Mouse (Mus musculus): ENCODE results near the gene Ccdc149. TPM values are rescaled to one million over a fixed set of nuclear protein-coding genes. Genes with fewer than 3 reads are reported as not detected.
A peak's percentile ranks its signal among the peaks of the same experiment; 100 is the strongest.

The Ccdc149 gene
- polyA plus RNA-seq, 1 experiment from 2014 or later, result 2.8 TPM

- no peak for ATAC-seq
- H3K27ac ChIP-seq (ENCODE audit: low read length), result no peak overlapping the region
- H3K4me2 ChIP-seq (ENCODE audit: low read depth, low read length), result no peak overlapping the region
- H3K36me3 ChIP-seq (ENCODE audit: control insufficient read depth, insufficient read depth, low read length), result no peaks in the 10 kb centered on the region
- H3K9me3 ChIP-seq (ENCODE audit: control insufficient read depth, low read length), result no peaks in the 10 kb centered on the region
- H3K27me3 ChIP-seq (replicated peaks; ENCODE audit: control insufficient read depth, insufficient read depth, low read length), result no peaks in the 10 kb centered on the region
- H3K4me3 ChIP-seq (ENCODE audit: low read length), result no peak overlapping the region
- WGBS, result 84% methylated on average over 6 of the region's 6 CpGs
- H3K4me1 ChIP-seq (ENCODE audit: control insufficient read depth, insufficient read depth, low read length), result no peaks in the 10 kb centered on the region
- no peak overlapping the region for H3K9ac ChIP-seq (ENCODE audit: low read depth, low read length)
Observed at GRCm38 (mm10) chr5:52491496-52491895, 20.2 kb upstream of the Ccdc149 start.

- H3K27me3 ChIP-seq (replicated peaks; ENCODE audit: control insufficient read depth, insufficient read depth, low read length), result no peaks in the 10 kb centered on the region
- H3K4me1 ChIP-seq (ENCODE audit: control insufficient read depth, insufficient read depth, low read length), result no peaks in the 10 kb centered on the region
- no peak overlapping the region for H3K4me3 ChIP-seq (ENCODE audit: low read length)
- no peaks in the 10 kb centered on the region for H3K36me3 ChIP-seq (ENCODE audit: control insufficient read depth, insufficient read depth, low read length)
- H3K27ac ChIP-seq (ENCODE audit: low read length), result no peak overlapping the region
- no peaks in the 10 kb centered on the region for H3K9me3 ChIP-seq (ENCODE audit: control insufficient read depth, low read length)
- H3K4me2 ChIP-seq (ENCODE audit: low read depth, low read length), result no peak overlapping the region
- H3K9ac ChIP-seq (ENCODE audit: low read depth, low read length), result no peak overlapping the region
- no peak for ATAC-seq
- WGBS, result 66% methylated on average over 13 of the region's 13 CpGs
Observed at GRCm38 (mm10) chr5:52487559-52488430, 16.5 kb upstream of the Ccdc149 start.

- peak; percentile 15; the same call in 1 of the 2 replicates for ATAC-seq
- H3K4me1 ChIP-seq (ENCODE audit: control insufficient read depth, insufficient read depth, low read length), result peaks cover 6% of the 10 kb centered on the region; the same call in 1 of the 2 replicates
- 8% methylated on average over 7 of the region's 7 CpGs for WGBS
- peak overlapping the region; percentile 81 for H3K4me2 ChIP-seq (ENCODE audit: low read depth, low read length)
- H3K4me3 ChIP-seq (ENCODE audit: low read length), result peak overlapping the region; percentile 51
- no peaks in the 10 kb centered on the region for H3K27me3 ChIP-seq (replicated peaks; ENCODE audit: control insufficient read depth, insufficient read depth, low read length)
- H3K27ac ChIP-seq (ENCODE audit: low read length), result peak overlapping the region; percentile 81
- peaks cover 4% of the 10 kb centered on the region; the same call in 1 of the 2 replicates for H3K9me3 ChIP-seq (ENCODE audit: control insufficient read depth, low read length)
- H3K9ac ChIP-seq (ENCODE audit: low read depth, low read length), result peak overlapping the region; percentile 74
- no peaks in the 10 kb centered on the region for H3K36me3 ChIP-seq (ENCODE audit: control insufficient read depth, insufficient read depth, low read length)
Observed at GRCm38 (mm10) chr5:52476826-52477225, 5.5 kb upstream of the Ccdc149 start.

DNA sequence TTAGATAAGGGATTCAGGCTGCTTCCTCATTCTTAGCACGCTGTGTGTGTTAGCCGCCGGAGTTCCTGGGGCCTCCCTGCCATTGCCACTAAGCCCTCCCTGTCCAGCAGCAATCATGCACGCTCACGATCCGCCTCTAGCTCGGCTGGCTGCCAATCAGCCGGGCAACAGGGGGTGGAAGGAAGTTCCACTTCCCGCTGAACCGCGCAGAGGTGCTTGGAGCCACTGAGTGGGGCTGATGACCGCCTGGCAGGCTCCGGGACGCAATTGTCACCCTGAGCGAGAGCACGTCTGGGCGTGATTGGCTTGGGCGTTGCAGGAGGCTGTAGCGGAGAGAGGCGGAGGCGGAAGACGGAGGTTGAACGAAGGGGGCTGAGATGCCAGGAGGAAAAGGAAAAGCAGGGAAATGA, 5.0 kb upstream of the Ccdc149 start:
- Histone ChIP-seq H3K36me3 (ENCODE audit: control insufficient read depth, insufficient read depth, low read length) (no peaks in the 10 kb centered on the region), H3K9me3 (ENCODE audit: control insufficient read depth, low read length) (peaks cover 4% of the 10 kb centered on the region; the same call in 1 of the 2 replicates), H3K4me1 (ENCODE audit: control insufficient read depth, insufficient read depth, low read length) (peaks cover 6% of the 10 kb centered on the region; the same call in 1 of the 2 replicates), H3K4me3 (ENCODE audit: low read length) (peak overlapping the region; percentile 51), H3K27ac (ENCODE audit: low read length) (peak overlapping the region; percentile 81), H3K4me2 (ENCODE audit: low read depth, low read length) (peak overlapping the region; percentile 81), H3K9ac (ENCODE audit: low read depth, low read length) (peak overlapping the region; percentile 74), H3K27me3 (replicated peaks; ENCODE audit: control insufficient read depth, insufficient read depth, low read length) (no peaks in the 10 kb centered on the region)
- under 1% methylated on average over 23 of the region's 23 CpGs for WGBS
- ATAC-seq, result peak; percentile 97

GRCm38 (mm10) chr5:52473988-52474387, 2.7 kb upstream of the Ccdc149 start:
- H3K4me2 ChIP-seq (ENCODE audit: low read depth, low read length), result no peak overlapping the region
- no peak overlapping the region for H3K27ac ChIP-seq (ENCODE audit: low read length)
- WGBS, result 88% methylated on average over 7 of the region's 7 CpGs
- H3K9me3 ChIP-seq (ENCODE audit: control insufficient read depth, low read length), result peaks cover 4% of the 10 kb centered on the region; the same call in 1 of the 2 replicates
- peaks cover 12% of the 10 kb centered on the region; the same call in 1 of the 2 replicates for H3K4me1 ChIP-seq (ENCODE audit: control insufficient read depth, insufficient read depth, low read length)
- no peaks in the 10 kb centered on the region for H3K27me3 ChIP-seq (replicated peaks; ENCODE audit: control insufficient read depth, insufficient read depth, low read length)
- H3K4me3 ChIP-seq (ENCODE audit: low read length), result no peak overlapping the region
- H3K36me3 ChIP-seq (ENCODE audit: control insufficient read depth, insufficient read depth, low read length), result no peaks in the 10 kb centered on the region
- H3K9ac ChIP-seq (ENCODE audit: low read depth, low read length), result no peak overlapping the region
- ATAC-seq, result no peak

- 48% methylated on average over 5 of the region's 5 CpGs for WGBS
- no peaks in the 10 kb centered on the region for H3K9me3 ChIP-seq (ENCODE audit: control insufficient read depth, low read length)
- peak; percentile 43 for ATAC-seq
- H3K27me3 ChIP-seq (replicated peaks; ENCODE audit: control insufficient read depth, insufficient read depth, low read length), result no peaks in the 10 kb centered on the region
- H3K36me3 ChIP-seq (ENCODE audit: control insufficient read depth, insufficient read depth, low read length), result no peaks in the 10 kb centered on the region
- H3K9ac ChIP-seq (ENCODE audit: low read depth, low read length), result peak overlapping the region; percentile 92; the same call in 1 of the 2 replicates
- peak overlapping the region; percentile 86 for H3K4me2 ChIP-seq (ENCODE audit: low read depth, low read length)
- peak overlapping the region; percentile 68 for H3K4me3 ChIP-seq (ENCODE audit: low read length)
- H3K27ac ChIP-seq (ENCODE audit: low read length), result no peak overlapping the region
- H3K4me1 ChIP-seq (ENCODE audit: control insufficient read depth, insufficient read depth, low read length), result 0 out of 2 replicates have a peak, but pooled peaks cover 5% of the 10 kb centered on the region
Observed at GRCm38 (mm10) chr5:52470551-52470950, 770 bp downstream of the Ccdc149 start.

- H3K27ac ChIP-seq (ENCODE audit: low read length), result no peak overlapping the region
- H3K36me3 ChIP-seq (ENCODE audit: control insufficient read depth, insufficient read depth, low read length), result no peaks in the 10 kb centered on the region
- no peak overlapping the region for H3K4me3 ChIP-seq (ENCODE audit: low read length)
- H3K4me1 ChIP-seq (ENCODE audit: control insufficient read depth, insufficient read depth, low read length), result 0 out of 2 replicates have a peak, but pooled peaks cover 5% of the 10 kb centered on the region
- no peak overlapping the region for H3K9ac ChIP-seq (ENCODE audit: low read depth, low read length)
- no peaks in the 10 kb centered on the region for H3K9me3 ChIP-seq (ENCODE audit: control insufficient read depth, low read length)
- H3K27me3 ChIP-seq (replicated peaks; ENCODE audit: control insufficient read depth, insufficient read depth, low read length), result no peaks in the 10 kb centered on the region
- H3K4me2 ChIP-seq (ENCODE audit: low read depth, low read length), result no peak overlapping the region
- ATAC-seq, result no peak
- 90% methylated on average over 3 of the region's 3 CpGs for WGBS
Observed at GRCm38 (mm10) chr5:52467841-52468240, 3.5 kb downstream of the Ccdc149 start.

DNA sequence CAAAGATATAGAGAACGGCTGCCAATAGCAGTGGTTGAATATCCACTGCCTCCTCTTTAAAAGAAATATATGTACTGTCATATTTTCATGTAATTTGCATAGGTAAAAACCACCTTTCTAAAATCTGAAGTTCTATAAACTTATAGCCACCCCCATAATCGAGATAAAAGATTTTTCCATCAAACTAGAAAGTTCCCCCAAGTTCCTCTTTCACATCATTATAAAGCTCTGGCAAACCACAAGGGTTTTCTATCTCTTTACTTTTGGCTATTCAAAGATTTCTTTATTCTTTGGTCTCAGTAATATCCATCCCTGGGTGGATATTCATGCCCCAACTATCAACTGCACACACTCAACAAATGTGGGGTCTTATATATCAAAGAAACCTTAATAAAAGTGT, 8.9 kb downstream of the Ccdc149 start:
- Histone ChIP-seq H3K4me2 (ENCODE audit: low read depth, low read length) (no peak overlapping the region), H3K27me3 (replicated peaks; ENCODE audit: control insufficient read depth, insufficient read depth, low read length) (no peaks in the 10 kb centered on the region), H3K36me3 (ENCODE audit: control insufficient read depth, insufficient read depth, low read length) (no peaks in the 10 kb centered on the region), H3K9me3 (ENCODE audit: control insufficient read depth, low read length) (no peaks in the 10 kb centered on the region), H3K9ac (ENCODE audit: low read depth, low read length) (no peak overlapping the region), H3K27ac (ENCODE audit: low read length) (no peak overlapping the region), H3K4me1 (ENCODE audit: control insufficient read depth, insufficient read depth, low read length) (no peaks in the 10 kb centered on the region), H3K4me3 (ENCODE audit: low read length) (no peak overlapping the region)
- WGBS, result 86% methylated on average over 2 of the region's 2 CpGs
- no peak for ATAC-seq

- no peaks in the 10 kb centered on the region for H3K36me3 ChIP-seq (ENCODE audit: control insufficient read depth, insufficient read depth, low read length)
- no peaks in the 10 kb centered on the region for H3K9me3 ChIP-seq (ENCODE audit: control insufficient read depth, low read length)
- H3K27ac ChIP-seq (ENCODE audit: low read length), result no peak overlapping the region
- 71% methylated on average over 6 of the region's 6 CpGs for WGBS
- H3K27me3 ChIP-seq (replicated peaks; ENCODE audit: control insufficient read depth, insufficient read depth, low read length), result no peaks in the 10 kb centered on the region
- H3K4me1 ChIP-seq (ENCODE audit: control insufficient read depth, insufficient read depth, low read length), result no peaks in the 10 kb centered on the region
- no peak overlapping the region for H3K4me2 ChIP-seq (ENCODE audit: low read depth, low read length)
- no peak overlapping the region for H3K9ac ChIP-seq (ENCODE audit: low read depth, low read length)
- no peak overlapping the region for H3K4me3 ChIP-seq (ENCODE audit: low read length)
- ATAC-seq, result no peak
Observed at GRCm38 (mm10) chr5:52461434-52462124, 9.7 kb downstream of the Ccdc149 start.
